Mouse (Mus musculus): Measurements from ENCODE around the gene Dhx15. TPM values are rescaled to one million over a fixed set of nuclear protein-coding genes. Genes with fewer than 3 reads are reported as not detected.

Dhx15 gene
- polyA plus RNA-seq, 1 experiment from 2014 or later, result 58.5 TPM

- Histone ChIP-seq H3K4me3 (ENCODE audit: low read depth, low read length) (peak overlapping the region; percentile 98), H3K9me3 (replicated peaks; ENCODE audit: control insufficient read depth, low read length) (no peaks in the 10 kb centered on the region), H3K4me2 (peak overlapping the region; percentile 84), H3K27ac (ENCODE audit: low read depth, low read length) (no peak overlapping the region), H3K4me1 (ENCODE audit: control insufficient read depth, insufficient read depth, low read length) (peaks cover 20% of the 10 kb centered on the region), H3K27me3 (ENCODE audit: control insufficient read depth, insufficient read depth, low read length) (no peaks in the 10 kb centered on the region), H3K36me3 (ENCODE audit: control insufficient read depth, insufficient read depth, low read length) (peaks cover 6% of the 10 kb centered on the region), H3K9ac (ENCODE audit: low read depth, low read length) (no peak overlapping the region)
- 20% methylated on average over 3 of the region's 3 CpGs for WGBS (ENCODE audit: insufficient replicate concordance)
- ATAC-seq (replicated peaks; ENCODE audit: insufficient number of reproducible peaks, low FRiP score, low TSS enrichment), result no peak
These were observed 2.1 kb downstream of the Dhx15 start for GRCm38 (mm10) chr5:52188206-52188605.

DNA sequence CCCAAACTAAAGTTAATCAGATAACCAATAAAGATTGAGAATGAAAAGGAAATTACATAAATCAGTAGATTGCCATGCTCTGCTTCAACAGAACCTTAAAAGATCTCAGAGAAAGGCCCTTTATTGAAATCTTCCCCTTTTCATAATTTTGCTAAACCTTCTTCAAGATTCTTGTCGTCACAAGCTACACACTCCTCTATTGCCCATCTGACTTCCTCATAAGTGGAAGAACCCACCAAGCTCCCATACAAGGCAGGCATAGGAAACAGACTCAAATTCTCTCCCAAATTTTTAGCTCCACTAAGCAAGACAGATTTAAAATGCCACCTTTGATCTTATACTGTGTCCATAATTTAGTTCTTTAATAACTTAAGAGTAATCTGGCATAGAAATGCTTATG is 13.0 kb downstream of the Dhx15 start:
- Histone ChIP-seq H3K4me2 (no peak overlapping the region), H3K27me3 (ENCODE audit: control insufficient read depth, insufficient read depth, low read length) (no peaks in the 10 kb centered on the region), H3K36me3 (ENCODE audit: control insufficient read depth, insufficient read depth, low read length) (0 out of 2 replicates have a peak, but pooled peaks cover 2% of the 10 kb centered on the region), H3K9ac (ENCODE audit: low read depth, low read length) (no peak overlapping the region), H3K4me1 (ENCODE audit: control insufficient read depth, insufficient read depth, low read length) (no peaks in the 10 kb centered on the region), H3K9me3 (replicated peaks; ENCODE audit: control insufficient read depth, low read length) (no peaks in the 10 kb centered on the region), H3K4me3 (ENCODE audit: low read depth, low read length) (no peak overlapping the region), H3K27ac (ENCODE audit: low read depth, low read length) (no peak overlapping the region)
- WGBS (ENCODE audit: insufficient replicate concordance), result 89% methylated on average over 1 of the region's 1 CpGs
- ATAC-seq (replicated peaks; ENCODE audit: insufficient number of reproducible peaks, low FRiP score, low TSS enrichment), result no peak

- Histone ChIP-seq H3K27me3 (ENCODE audit: control insufficient read depth, insufficient read depth, low read length) (no peaks in the 10 kb centered on the region), H3K36me3 (ENCODE audit: control insufficient read depth, insufficient read depth, low read length) (peaks cover 18% of the 10 kb centered on the region), H3K9ac (ENCODE audit: low read depth, low read length) (no peak overlapping the region), H3K27ac (ENCODE audit: low read depth, low read length) (no peak overlapping the region), H3K4me2 (no peak overlapping the region), H3K9me3 (replicated peaks; ENCODE audit: control insufficient read depth, low read length) (no peaks in the 10 kb centered on the region), H3K4me1 (ENCODE audit: control insufficient read depth, insufficient read depth, low read length) (no peaks in the 10 kb centered on the region), H3K4me3 (ENCODE audit: low read depth, low read length) (no peak overlapping the region)
- ATAC-seq (replicated peaks; ENCODE audit: insufficient number of reproducible peaks, low FRiP score, low TSS enrichment), result no peak
- 36% methylated on average over 2 of the region's 2 CpGs for whole genome bisulfite sequencing (ENCODE audit: insufficient replicate concordance)
These were observed 21.8 kb downstream of the Dhx15 start for GRCm38 (mm10) chr5:52168468-52168867.

- no peak for ATAC-seq (replicated peaks; ENCODE audit: insufficient number of reproducible peaks, low FRiP score, low TSS enrichment)
- Histone ChIP-seq H3K4me3 (ENCODE audit: low read depth, low read length) (no peak overlapping the region), H3K9me3 (replicated peaks; ENCODE audit: control insufficient read depth, low read length) (no peaks in the 10 kb centered on the region), H3K9ac (ENCODE audit: low read depth, low read length) (no peak overlapping the region), H3K36me3 (ENCODE audit: control insufficient read depth, insufficient read depth, low read length) (peaks cover 18% of the 10 kb centered on the region), H3K27ac (ENCODE audit: low read depth, low read length) (no peak overlapping the region), H3K27me3 (ENCODE audit: control insufficient read depth, insufficient read depth, low read length) (no peaks in the 10 kb centered on the region), H3K4me2 (no peak overlapping the region), H3K4me1 (ENCODE audit: control insufficient read depth, insufficient read depth, low read length) (no peaks in the 10 kb centered on the region)
- 92% methylated on average over 3 of the region's 3 CpGs for WGBS (ENCODE audit: insufficient replicate concordance)
These were observed 41.2 kb downstream of the Dhx15 start for GRCm38 (mm10) chr5:52149138-52149537.

DNA sequence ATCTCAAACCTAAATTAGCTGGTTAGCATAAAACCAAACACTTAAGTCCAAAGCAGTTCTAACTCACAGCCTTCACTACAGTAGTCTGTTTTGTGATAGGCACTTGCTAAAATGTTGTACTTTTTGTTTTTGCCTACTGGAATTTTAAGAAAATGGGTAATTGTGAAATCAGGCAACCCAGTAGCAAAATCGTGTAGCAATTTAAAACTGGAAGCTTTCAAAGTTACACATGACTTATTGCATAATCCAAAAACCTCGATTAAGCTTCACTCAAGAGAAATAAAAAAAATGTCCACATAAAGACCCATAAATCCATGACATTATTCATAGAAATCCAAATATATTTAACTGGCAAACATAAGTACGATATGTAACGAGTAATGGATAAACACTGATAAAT is 43.2 kb downstream of the Dhx15 start:
- Histone ChIP-seq H3K4me1 (ENCODE audit: control insufficient read depth, insufficient read depth, low read length) (no peaks in the 10 kb centered on the region), H3K9me3 (replicated peaks; ENCODE audit: control insufficient read depth, low read length) (no peaks in the 10 kb centered on the region), H3K36me3 (ENCODE audit: control insufficient read depth, insufficient read depth, low read length) (peaks cover 18% of the 10 kb centered on the region), H3K27me3 (ENCODE audit: control insufficient read depth, insufficient read depth, low read length) (no peaks in the 10 kb centered on the region), H3K4me3 (ENCODE audit: low read depth, low read length) (no peak overlapping the region), H3K4me2 (no peak overlapping the region), H3K27ac (ENCODE audit: low read depth, low read length) (no peak overlapping the region), H3K9ac (ENCODE audit: low read depth, low read length) (no peak overlapping the region)
- 91% methylated on average over 4 of the region's 4 CpGs for WGBS (ENCODE audit: insufficient replicate concordance)
- ATAC-seq (replicated peaks; ENCODE audit: insufficient number of reproducible peaks, low FRiP score, low TSS enrichment), result no peak

DNA sequence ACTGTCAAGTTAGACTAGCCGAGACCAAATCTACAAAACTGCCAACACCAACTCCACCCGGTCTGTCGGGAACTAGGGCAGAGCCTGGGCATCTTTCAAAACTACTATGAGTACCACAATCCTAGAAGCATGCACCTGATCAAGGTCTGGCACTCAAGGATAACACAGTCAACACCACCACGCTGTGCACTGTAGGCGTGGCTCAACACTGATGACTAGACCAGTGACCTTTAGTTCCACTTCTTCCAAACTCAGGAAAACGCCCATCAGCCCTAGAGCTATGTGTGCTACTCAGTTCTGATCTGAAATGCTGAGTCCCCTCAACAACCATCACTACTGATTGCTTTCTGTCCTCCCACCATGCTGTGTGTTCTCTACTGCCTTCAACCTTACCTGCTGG is 44.6 kb downstream of the Dhx15 start:
- H3K27ac ChIP-seq (ENCODE audit: low read depth, low read length), result no peak overlapping the region
- WGBS (ENCODE audit: insufficient replicate concordance), result 88% methylated on average over 6 of the region's 6 CpGs
- no peak overlapping the region for H3K4me3 ChIP-seq (ENCODE audit: low read depth, low read length)
- peaks cover 11% of the 10 kb centered on the region; the same call in 1 of the 2 replicates for H3K36me3 ChIP-seq (ENCODE audit: control insufficient read depth, insufficient read depth, low read length)
- no peak for ATAC-seq (replicated peaks; ENCODE audit: insufficient number of reproducible peaks, low FRiP score, low TSS enrichment)
- no peak overlapping the region for H3K9ac ChIP-seq (ENCODE audit: low read depth, low read length)
- no peaks in the 10 kb centered on the region for H3K27me3 ChIP-seq (ENCODE audit: control insufficient read depth, insufficient read depth, low read length)
- H3K4me1 ChIP-seq (ENCODE audit: control insufficient read depth, insufficient read depth, low read length), result no peaks in the 10 kb centered on the region
- no peaks in the 10 kb centered on the region for H3K9me3 ChIP-seq (replicated peaks; ENCODE audit: control insufficient read depth, low read length)
- H3K4me2 ChIP-seq, result no peak overlapping the region

GRCm38 (mm10) chr5:52141936-52142335 is 48.4 kb downstream of the Dhx15 start:
- H3K9me3 ChIP-seq (replicated peaks; ENCODE audit: control insufficient read depth, low read length), result no peaks in the 10 kb centered on the region
- H3K4me1 ChIP-seq (ENCODE audit: control insufficient read depth, insufficient read depth, low read length), result no peaks in the 10 kb centered on the region
- no peak overlapping the region for H3K4me3 ChIP-seq (ENCODE audit: low read depth, low read length)
- no peak overlapping the region for H3K27ac ChIP-seq (ENCODE audit: low read depth, low read length)
- H3K36me3 ChIP-seq (ENCODE audit: control insufficient read depth, insufficient read depth, low read length), result peaks cover 9% of the 10 kb centered on the region; the same call in 1 of the 2 replicates
- H3K9ac ChIP-seq (ENCODE audit: low read depth, low read length), result no peak overlapping the region
- no peaks in the 10 kb centered on the region for H3K27me3 ChIP-seq (ENCODE audit: control insufficient read depth, insufficient read depth, low read length)
- 83% methylated on average over 9 of the region's 9 CpGs for WGBS (ENCODE audit: insufficient replicate concordance)
- ATAC-seq (replicated peaks; ENCODE audit: insufficient number of reproducible peaks, low FRiP score, low TSS enrichment), result no peak
- no peak overlapping the region for H3K4me2 ChIP-seq

- WGBS (ENCODE audit: insufficient replicate concordance), result 90% methylated on average over 6 of the region's 6 CpGs
- Histone ChIP-seq H3K27ac (ENCODE audit: low read depth, low read length) (no peak overlapping the region), H3K4me1 (ENCODE audit: control insufficient read depth, insufficient read depth, low read length) (no peaks in the 10 kb centered on the region)
These were observed 51.5 kb downstream of the Dhx15 start for GRCm38 (mm10) chr5:52138819-52139218.

GRCm38 (mm10) chr5:52138134-52138533 is 52.2 kb downstream of the Dhx15 start:
- Histone ChIP-seq H3K9ac (ENCODE audit: low read depth, low read length) (no peak overlapping the region), H3K4me2 (no peak overlapping the region), H3K27ac (ENCODE audit: low read depth, low read length) (no peak overlapping the region), H3K27me3 (ENCODE audit: control insufficient read depth, insufficient read depth, low read length) (no peaks in the 10 kb centered on the region), H3K4me1 (ENCODE audit: control insufficient read depth, insufficient read depth, low read length) (no peaks in the 10 kb centered on the region), H3K4me3 (ENCODE audit: low read depth, low read length) (no peak overlapping the region), H3K9me3 (replicated peaks; ENCODE audit: control insufficient read depth, low read length) (no peaks in the 10 kb centered on the region), H3K36me3 (ENCODE audit: control insufficient read depth, insufficient read depth, low read length) (peaks cover 6% of the 10 kb centered on the region; the same call in 1 of the 2 replicates)
- no peak for ATAC-seq (replicated peaks; ENCODE audit: insufficient number of reproducible peaks, low FRiP score, low TSS enrichment)
- 90% methylated on average over 11 of the region's 11 CpGs for WGBS (ENCODE audit: insufficient replicate concordance)

More at GRCm38 (mm10) chr5:52138819-52139218, 51.5 kb downstream of the Dhx15 start:
- Histone ChIP-seq H3K27me3 (ENCODE audit: control insufficient read depth, insufficient read depth, low read length) (no peaks in the 10 kb centered on the region), H3K36me3 (ENCODE audit: control insufficient read depth, insufficient read depth, low read length) (peaks cover 6% of the 10 kb centered on the region; the same call in 1 of the 2 replicates), H3K4me2 (no peak overlapping the region), H3K9me3 (replicated peaks; ENCODE audit: control insufficient read depth, low read length) (no peaks in the 10 kb centered on the region), H3K9ac (ENCODE audit: low read depth, low read length) (no peak overlapping the region), H3K4me3 (ENCODE audit: low read depth, low read length) (no peak overlapping the region)
- no peak for ATAC-seq (replicated peaks; ENCODE audit: insufficient number of reproducible peaks, low FRiP score, low TSS enrichment)
